Mouse (Mus musculus) brain, embryonic 14.5 days (tissue): ENCODE data around the gene Rab37.

Experiments
- CTCF ChIP-seq: fragments of 200-500 bp; IDR thresholded peaks from 2 replicates; pipeline ENCODE4 v1.5.1; 2012; ENCODE audit warnings: inconsistent platforms, mild to moderate bottlenecking, moderate library complexity, borderline replicate concordance; ENCODE audit not compliant: insufficient read depth, insufficient read length; ENCODE audit errors: extremely low read depth
- POLR2A ChIP-seq: fragments of 200-500 bp; IDR thresholded peaks from 2 replicates; pipeline ENCODE4 v1.6.1; 2012; ENCODE audit warnings: mild to moderate bottlenecking, inconsistent platforms, borderline replicate concordance; ENCODE audit not compliant: poor library complexity, insufficient read depth, insufficient read length, severe bottlenecking; ENCODE audit errors: extremely low read depth

DNA sequence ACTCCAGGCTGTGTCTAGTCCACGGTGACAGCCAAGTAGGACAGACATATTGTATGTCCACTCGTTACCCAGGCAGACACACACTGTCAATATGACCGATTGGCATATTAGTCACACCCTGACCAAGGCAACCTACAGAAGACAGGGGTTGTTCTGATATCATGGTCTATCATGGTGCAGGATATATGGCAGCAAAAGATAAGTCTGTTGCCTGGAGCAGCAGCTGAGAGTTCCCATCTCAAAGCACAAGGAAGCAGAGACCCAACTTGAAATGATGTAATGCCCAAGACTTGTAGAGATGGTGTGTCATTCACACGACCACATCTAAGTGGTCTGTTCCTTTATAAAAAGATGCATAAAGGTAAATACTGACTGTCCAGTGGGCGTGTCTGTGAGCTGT lies 12.6 kb upstream of the Rab37 start:
- TF ChIP-seq POLR2A (no peak), CTCF (no peak)
